Mouse (Mus musculus) liver (tissue): ENCODE measurements around the gene Ptprd.

Experiments
- DNase-seq: peaks from one replicate; pipeline ENCODE4 v3.0.0-alpha.2; 2020; ENCODE audit warnings: mixed read lengths

Gene Ptprd

GRCm38 (mm10) chr4:76006717-76007116 lies 2205.0 kb downstream of the Ptprd start:
- no peak for DNase-seq

- no peak for DNase-seq
Observed at GRCm38 (mm10) chr4:76004161-76004560, 2207.6 kb downstream of the Ptprd start.

DNA sequence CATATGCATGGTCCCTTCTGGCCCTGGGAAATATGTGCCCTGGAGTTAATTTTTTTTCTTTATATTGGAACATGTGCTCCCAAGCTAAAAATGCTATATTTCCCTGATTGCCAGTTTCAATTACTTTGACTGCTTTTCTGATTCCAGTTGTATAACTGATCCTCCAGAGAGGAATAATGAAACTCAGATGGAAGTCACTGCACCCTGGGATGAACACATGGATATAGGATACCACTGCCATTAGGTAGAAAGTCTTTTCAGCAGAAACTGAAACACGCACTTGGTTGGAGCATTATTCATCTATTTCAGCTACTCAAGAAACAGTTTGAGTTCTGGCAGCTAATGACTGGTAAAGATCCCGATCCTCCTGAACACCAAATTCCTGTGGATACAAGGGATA lies 2211.5 kb downstream of the Ptprd start:
- no peak for DNase-seq

GRCm38 (mm10) chr4:75995841-75996240 lies 2215.9 kb downstream of the Ptprd start:
- no peak for DNase-seq

DNA sequence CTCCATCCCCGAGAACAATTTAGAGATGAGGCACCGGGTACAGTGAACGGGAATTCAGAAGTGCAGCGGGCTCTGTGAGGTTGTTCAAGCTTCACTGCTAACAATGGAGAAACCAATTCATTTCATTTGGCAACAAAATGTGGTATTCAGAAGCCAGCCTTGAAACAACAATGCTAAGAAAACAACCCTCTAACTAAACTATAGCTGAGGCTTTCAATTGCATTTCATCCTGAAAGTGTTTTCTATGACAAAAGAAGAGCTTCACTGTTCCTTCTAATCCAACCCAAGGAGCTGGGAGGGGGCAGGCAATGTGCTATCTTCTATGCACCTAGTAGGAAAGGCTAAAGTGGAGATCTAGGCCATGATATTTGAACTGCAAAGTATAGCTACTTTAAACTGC lies 2217.2 kb downstream of the Ptprd start:
- DNase-seq, result no peak

- no peak for DNase-seq
Observed at GRCm38 (mm10) chr4:75993092-75993491, 2218.7 kb downstream of the Ptprd start.

- DNase-seq, result no peak
Observed at GRCm38 (mm10) chr4:75991621-75992245, 2220.0 kb downstream of the Ptprd start.

GRCm38 (mm10) chr4:75974728-75975127 lies 2237.0 kb downstream of the Ptprd start:
- DNase-seq, result peak; percentile 13

- DNase-seq, result no peak
Observed at GRCm38 (mm10) chr4:75973322-75973721, 2238.4 kb downstream of the Ptprd start.

DNA sequence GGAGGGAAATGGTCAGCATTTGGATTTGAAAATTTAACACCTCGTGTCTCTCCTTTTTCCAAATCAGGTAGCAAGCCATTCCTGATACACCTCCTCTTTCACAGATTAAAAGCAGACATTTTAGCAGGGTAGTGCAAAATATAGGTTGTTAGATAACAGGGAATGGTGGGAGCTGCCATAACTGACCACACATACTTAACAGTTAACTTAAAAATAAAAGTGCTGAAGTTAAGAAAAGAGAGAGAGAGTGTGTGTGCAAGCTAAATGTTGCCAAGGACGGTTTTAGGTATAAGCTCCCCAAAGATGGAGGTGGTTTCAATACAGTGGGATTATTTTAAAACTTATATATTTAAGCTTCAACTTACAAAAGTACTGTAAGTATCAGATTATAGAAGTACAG lies 2241.8 kb downstream of the Ptprd start:
- DNase-seq, result no peak

- no peak for DNase-seq
Observed at GRCm38 (mm10) chr4:75968618-75969017, 2243.1 kb downstream of the Ptprd start.

DNA sequence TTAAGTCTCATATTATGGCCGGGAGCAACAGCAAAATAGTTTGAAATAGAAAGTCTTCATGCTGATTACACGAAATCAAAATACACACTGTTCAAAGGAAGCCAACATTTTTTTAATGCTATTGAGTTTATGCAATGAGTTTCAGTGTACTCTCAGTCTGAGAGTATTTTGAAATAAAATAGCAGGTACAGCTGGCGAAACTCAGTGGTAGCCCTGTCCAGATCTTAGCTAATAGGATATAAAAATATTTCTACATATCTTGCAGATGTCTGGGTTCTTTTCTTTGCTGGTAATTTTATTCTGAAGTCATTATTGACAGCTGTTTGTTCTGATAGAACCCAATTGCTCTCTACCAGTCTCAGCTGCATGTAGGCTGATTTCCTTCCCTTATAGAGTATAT lies 2246.0 kb downstream of the Ptprd start:
- DNase-seq, result no peak

DNA sequence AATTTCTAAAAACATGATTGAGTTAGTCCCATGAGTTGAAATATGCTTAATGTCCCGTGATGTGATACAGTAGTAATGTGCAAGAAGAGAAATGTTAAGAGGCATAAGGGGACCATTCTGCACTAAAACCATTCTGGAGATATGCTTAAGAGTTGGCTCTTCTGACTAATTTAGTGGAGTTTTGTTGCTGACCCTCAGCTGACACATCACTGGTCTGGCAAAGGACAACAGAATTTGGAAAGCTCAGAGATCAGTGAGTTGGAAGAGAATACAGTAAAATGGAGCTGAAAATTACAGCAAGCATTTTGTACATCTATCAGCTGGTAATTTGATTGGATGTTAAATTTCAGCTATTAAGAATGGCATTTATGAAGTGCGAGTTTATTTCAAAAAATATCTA lies 2248.8 kb downstream of the Ptprd start:
- DNase-seq, result no peak

DNA sequence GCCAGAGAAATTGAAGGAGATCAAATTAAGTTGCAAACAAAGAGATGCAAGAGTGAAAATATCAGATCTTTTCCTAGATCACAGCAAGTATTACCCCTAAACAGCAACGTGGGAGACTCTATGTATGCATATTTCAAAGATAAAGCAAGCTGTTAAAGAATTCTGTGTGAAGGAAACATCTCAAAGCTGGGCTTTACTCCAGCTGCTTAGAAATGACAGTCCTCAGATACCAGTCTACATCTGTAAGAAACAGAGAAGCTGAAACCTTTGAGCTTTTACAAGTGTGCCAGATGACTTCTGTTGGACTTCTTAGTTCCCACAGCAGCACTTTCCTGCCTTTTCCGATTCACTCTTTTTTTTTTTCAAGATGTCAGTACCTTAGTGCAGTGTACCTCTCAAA lies 2249.9 kb downstream of the Ptprd start:
- no peak for DNase-seq

DNA sequence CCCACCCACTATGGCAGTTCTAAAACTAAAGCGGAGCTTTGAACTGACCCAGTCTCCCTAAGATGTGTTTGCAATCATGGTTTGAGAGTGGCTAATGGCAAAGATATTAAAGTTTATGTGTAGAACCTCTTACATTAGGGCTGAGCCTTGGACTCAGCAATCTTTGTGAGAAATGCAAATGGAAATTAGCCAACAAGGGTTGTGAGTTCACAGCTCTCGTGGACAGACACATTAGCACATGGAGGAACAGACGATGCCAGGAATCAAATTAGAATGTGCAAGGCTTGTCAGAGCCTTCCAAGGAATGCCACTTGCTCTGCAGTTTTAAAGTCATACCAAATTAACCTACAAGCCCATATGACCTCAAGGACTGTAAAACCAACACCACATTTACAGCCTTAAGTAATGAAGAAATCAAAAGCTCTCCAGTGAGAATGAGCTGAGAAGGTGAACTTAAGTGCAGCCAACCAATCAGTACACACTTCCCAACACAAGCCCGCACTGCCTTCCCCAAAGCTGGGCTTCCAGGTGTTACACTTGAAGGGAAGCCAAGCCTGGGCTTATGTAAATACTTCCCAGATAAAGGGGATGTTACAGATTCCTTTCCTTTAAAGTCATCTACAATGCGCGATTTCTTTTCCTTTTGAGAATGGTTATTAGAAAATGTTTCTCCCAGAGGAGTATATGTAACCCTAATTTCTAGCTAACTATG lies 2258.3 kb downstream of the Ptprd start:
- no peak for DNase-seq

DNA sequence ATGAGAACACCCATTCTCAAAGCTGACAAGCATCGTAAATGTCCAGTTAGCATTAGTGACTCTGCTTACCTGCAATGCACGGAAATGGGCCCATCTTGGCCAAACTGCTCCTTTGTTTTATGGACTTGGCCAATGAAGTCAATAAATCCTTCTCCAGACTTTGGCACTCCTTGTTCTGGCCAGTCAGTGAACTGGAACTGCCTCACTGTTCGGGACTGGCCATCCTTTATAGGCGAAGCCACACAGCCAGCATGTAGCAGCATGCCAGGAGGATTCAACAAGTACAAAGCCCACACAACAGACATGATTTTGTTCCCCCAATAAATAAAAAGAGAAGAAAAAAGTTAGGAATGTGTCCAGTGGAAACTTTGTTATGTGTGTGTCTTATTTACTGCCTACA lies 2261.2 kb downstream of the Ptprd start:
- no peak for DNase-seq

- DNase-seq, result no peak
Observed at GRCm38 (mm10) chr4:75894871-75895270, 2316.9 kb downstream of the Ptprd start.
